Mouse (Mus musculus) layer of hippocampus, postnatal 14 days (tissue): ENCODE results near the gene Ccdc9b. TPM values are rescaled to one million over a fixed set of nuclear protein-coding genes. Genes with fewer than 3 reads are reported as not detected.

ENCODE experiments used
- DNase-seq, 2 experiments: peaks; one replicate each; pipeline ENCODE4 v3.0.0; 2021 to 2022; ENCODE audit warnings: low spot score in 2 of 2, mixed read lengths in 1 of 2
- total RNA-seq, 2 experiments: library from RNA; stranded (reverse); gene quantifications; 2 replicates each; pipeline ENCODE4 v1.2.3; 2021

The Ccdc9b gene
- total RNA-seq, 2 experiments from 2014 or later: 3.5 to 4.2 TPM

GRCm38 (mm10) chr2:118749341-118749884 lies 13.0 kb downstream of the Ccdc9b start:
- DNase-seq: no peak

- no peak for DNase-seq
Measured at GRCm38 (mm10) chr2:118747301-118747960, 15.0 kb downstream of the Ccdc9b start.

DNA sequence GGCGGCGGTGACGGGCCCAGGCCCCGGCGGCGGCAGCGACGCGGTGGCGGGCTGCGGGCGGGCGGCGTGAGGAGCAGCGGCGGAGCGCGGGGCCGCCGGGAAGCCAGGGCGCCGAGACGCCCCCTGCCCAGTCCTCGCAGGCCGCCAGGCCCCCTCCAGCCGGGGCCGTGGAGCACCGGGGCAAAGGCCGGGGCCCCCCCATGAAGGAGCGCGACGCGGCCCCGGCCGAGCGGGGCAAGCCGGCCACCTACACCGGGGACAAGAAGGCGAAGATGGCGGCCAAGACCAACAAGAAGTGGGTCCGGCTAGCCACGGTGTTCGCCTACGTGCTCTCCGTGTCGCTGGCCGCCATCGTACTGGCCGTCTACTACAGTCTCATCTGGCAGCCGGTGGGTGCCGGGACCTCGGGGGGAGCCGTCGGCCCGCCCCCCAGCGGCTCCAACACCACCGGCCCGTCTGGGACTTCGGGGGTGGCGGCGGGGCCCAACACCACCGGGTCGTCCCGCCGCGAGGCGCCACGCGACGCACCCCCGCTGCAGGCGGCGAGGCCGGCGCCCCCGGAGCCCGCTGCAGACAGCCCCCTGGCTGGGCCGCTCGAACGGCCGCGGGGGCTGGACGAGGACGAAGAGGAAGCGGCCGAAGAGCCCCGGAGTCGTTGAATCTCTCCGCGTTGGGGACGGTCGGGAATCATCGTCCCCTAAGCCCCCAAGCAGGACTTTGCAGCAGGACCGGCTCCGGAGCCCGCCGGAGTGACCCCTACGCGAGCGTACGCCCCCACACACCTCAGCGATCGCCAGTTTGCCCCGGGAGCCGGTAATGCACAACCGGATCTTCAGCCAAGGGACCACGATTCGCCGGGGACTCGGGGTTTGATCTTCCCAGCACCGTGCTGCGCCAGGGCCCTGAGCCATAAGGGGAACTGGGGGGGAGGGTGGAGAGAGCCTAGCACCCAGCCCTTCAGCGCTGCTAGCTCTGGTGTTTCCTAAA lies 16.3 kb downstream of the Ccdc9b start:
- DNase-seq: no peak

DNA sequence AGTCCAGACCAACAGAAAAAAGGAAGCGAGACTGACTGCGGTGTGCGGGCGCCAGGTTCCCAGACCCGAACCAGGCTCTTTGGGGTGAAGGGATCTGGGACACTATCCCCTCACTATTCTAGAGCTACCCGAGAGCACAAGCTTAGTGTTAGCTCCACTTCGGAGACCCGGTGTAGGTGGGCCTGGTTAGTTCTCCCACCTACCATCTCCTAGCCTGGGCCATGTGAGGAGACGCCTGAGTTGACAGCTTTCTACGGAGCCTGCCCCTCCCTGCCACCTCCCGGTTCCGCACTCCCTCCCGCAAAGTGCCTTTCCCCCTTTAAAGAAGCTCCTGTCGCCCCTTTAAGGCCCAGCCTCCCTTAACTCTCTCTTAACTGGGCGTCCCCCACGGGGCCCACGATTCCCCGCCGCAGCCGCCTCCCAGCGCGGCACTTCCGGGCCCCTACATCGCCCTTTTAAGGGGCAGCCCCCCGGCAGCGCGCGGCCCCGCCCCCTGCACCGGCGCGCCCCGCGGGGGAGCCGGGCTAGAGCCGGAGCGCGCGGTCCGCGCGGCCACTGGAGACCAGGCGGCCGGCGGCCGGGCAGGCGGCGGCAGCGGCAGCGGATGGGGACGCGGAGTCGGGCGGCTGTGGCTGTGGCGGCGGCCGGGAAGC lies 17.1 kb downstream of the Ccdc9b start, which contains the start of gene Inafm2:
TSS of gene Inafm2 (plus strand) at position 527 of the 653 bp plus-strand sequence.
- peak; percentile 87 to 94 for DNase-seq

GRCm38 (mm10) chr2:118744621-118745020 lies 17.8 kb downstream of the Ccdc9b start:
- no peak for DNase-seq

- peak in 1 of 2 experiments; percentile 58 for DNase-seq
Measured at GRCm38 (mm10) chr2:118743261-118743943, 19.1 kb downstream of the Ccdc9b start.

DNA sequence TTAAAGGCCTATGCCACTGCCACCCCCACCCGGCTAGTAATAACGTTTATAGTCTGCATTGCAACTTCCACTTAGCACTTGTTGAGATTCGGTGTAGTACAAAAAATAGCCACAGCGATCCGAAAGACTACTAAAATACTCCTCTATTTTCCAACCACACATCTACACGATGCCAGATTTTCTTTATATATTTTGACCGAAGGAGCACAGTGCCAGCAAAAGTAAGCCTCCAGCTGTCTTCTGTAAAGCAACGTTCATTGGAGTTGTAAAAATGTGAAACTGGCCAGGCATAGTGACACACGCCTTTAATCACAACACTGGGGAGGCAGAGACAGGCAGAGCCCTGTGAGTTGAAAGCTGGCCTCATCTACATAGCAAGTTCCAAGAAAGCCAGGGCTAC lies 21.3 kb downstream of the Ccdc9b start:
- no peak for DNase-seq

- DNase-seq: no peak
Measured at GRCm38 (mm10) chr2:118740341-118740740, 22.1 kb downstream of the Ccdc9b start.

- DNase-seq: peak; percentile 53 to 80
Measured at GRCm38 (mm10) chr2:118733341-118733740, 29.1 kb downstream of the Ccdc9b start.

DNA sequence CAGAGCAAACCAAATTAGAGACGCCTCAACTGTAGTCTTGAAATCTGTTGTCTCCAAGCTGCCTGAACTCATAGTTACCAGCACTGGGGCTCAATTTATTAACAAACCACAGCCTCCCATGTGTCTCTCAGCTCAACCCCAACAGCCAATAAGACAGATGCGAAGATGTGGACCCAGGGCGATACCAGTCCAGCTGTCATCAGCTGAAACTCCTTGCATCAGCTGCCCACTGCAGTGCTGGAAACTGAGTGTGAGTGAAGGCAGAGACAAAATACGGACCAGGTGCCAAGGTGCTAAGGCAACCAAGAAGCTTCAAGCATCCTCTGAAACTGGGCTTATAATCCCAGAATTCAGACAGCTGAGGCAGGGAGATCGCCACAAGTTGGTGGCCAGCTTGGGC lies 30.5 kb downstream of the Ccdc9b start:
- no peak for DNase-seq

- DNase-seq: peak; percentile 77 to 82
Measured at GRCm38 (mm10) chr2:118730622-118730915, 31.9 kb downstream of the Ccdc9b start.

DNA sequence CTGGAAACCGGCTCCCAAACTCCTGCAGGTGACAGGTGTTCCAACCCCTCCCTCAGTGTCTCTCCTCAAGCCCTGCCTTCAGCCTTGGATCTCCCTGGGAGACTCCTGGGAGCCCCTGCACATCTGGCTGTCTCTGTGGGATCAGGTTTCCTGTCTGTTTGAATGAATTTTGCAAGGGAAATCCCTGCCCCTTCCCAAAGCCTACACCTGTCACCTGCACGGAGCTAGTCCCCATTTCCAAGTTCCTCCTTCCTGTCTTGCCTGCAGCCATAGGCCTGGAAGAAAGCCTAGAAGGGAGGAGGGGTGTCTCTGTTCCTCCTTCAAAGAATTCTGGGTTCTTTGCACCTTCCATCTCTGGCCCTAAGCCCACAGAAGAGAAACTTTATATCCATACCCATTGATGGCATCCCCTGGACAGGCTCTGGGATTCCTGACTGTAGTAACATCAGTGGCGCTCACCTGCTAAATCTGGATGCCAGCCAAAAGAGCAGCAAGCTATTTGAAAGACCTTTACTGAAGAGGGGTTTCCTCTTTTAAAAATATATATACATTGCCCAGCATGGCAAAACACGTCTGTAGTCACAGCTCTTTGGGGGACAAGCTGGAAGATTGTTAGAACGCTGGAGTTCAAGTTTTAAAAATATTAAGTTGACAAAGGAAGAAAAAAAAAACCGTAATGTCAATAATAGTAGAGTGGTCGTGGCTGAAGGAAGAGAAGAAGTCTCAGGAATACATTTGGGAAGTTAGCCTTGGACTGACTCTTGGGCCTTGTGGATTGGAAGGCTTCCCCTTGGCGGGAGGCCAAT lies 32.4 kb downstream of the Ccdc9b start:
- no peak for DNase-seq

DNA sequence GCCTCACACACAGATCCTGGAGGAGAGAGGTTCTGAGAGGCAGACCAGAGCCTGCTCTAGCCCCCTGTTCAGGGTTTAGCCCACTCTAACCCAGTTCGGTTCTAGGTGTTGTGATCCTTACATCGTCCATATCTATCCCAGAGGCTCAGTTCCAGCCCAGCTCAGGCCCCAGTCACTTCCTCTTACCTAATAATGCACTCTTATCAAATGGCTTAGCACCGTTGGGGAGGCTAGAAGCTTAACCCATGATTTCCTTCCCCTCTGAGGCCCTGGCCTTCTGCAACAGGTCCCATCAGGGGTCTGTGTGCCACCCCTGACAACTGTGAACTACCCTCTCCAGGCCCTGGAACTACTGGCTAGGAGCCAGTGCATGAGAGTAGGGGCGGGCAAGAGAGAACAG lies 33.3 kb downstream of the Ccdc9b start:
- no peak for DNase-seq

GRCm38 (mm10) chr2:118728337-118728736 lies 34.1 kb downstream of the Ccdc9b start, which contains the start of gene Plcb2:
Gene Plcb2 (minus strand): TSS chr2:118728438.
- no peak for DNase-seq

GRCm38 (mm10) chr2:118727911-118728310 lies 34.5 kb downstream of the Ccdc9b start:
- no peak for DNase-seq

DNA sequence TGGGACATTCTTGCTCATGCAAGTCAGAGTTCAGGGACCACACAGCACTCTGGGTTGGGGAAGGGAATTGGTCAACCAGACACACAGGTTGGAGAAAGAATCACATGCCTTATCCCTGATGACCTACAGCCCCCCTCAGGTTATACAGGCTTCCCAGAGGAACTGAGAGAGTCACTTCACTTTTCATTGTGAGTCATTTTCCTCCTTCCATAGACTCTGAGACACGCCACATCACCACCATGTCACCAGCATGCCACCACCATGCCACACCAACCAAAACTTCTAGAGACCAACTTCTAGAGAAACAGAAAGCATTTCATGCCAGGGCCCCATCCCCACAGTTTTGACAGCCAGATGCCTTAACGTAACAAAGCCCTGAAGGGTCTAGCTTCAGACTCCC lies 35.6 kb downstream of the Ccdc9b start:
- DNase-seq: no peak

- DNase-seq: no peak
Measured at GRCm38 (mm10) chr2:118725511-118725910, 37.0 kb downstream of the Ccdc9b start.

GRCm38 (mm10) chr2:118723693-118724486 lies 38.6 kb downstream of the Ccdc9b start:
- no peak for DNase-seq

GRCm38 (mm10) chr2:118716677-118717076 lies 45.8 kb downstream of the Ccdc9b start:
- no peak for DNase-seq
